Mouse (Mus musculus) kidney, adult 2 months (tissue): ENCODE data around the gene 1700067K01Rik.

Experiments
- CTCF ChIP-seq: fragments of 200-500 bp; conservative IDR thresholded peaks from 2 replicates; pipeline ENCODE4 v1.5.1; 2011; ENCODE audit warnings: low read depth, mild to moderate bottlenecking, control low read depth, low read length, moderate library complexity, mixed read lengths; ENCODE audit not compliant: insufficient read depth, insufficient read length
- POLR2A ChIP-seq: fragments of 200-500 bp; IDR thresholded peaks from one replicate; pipeline ENCODE4 v1.6.1; 2011; ENCODE audit warnings: low read depth, low read length, control low read depth

- TF ChIP-seq CTCF (no peak), POLR2A (no peak)
Observed at GRCm38 (mm10) chr8:84038015-84038414, 36.7 kb downstream of the 1700067K01Rik start.
